Mouse (Mus musculus) embryonic fibroblast, embryonic 13.5 days (primary cell): ENCODE results near the gene Ablim2. TPM values are rescaled to one million over a fixed set of nuclear protein-coding genes. Genes with fewer than 3 reads are reported as not detected.

Source experiments
- H3K27ac ChIP-seq: 2 replicates; pipeline ENCODE4 v1.5.1; 2012; ENCODE audit warnings: low read length, control low read depth, inconsistent platforms; ENCODE audit not compliant: insufficient read depth
- H3K4me1 ChIP-seq: 2 replicates; pipeline ENCODE4 v1.6.1; 2011; ENCODE audit warnings: low read length; ENCODE audit not compliant: control insufficient read depth, insufficient read depth
- H3K4me3 ChIP-seq: 2 replicates; pipeline ENCODE4 v1.5.1; 2011; ENCODE audit warnings: mild to moderate bottlenecking, control low read depth, low read length; ENCODE audit not compliant: insufficient read depth
- CTCF ChIP-seq: IDR thresholded peaks from 2 replicates; pipeline ENCODE4 v1.5.1; 2011; ENCODE audit warnings: mild to moderate bottlenecking, control low read depth, low read length, moderate library complexity, borderline replicate concordance; ENCODE audit not compliant: insufficient read depth
- POLR2A ChIP-seq: IDR thresholded peaks from 2 replicates; pipeline ENCODE4 v1.6.1; 2011; ENCODE audit warnings: low read depth, mild to moderate bottlenecking, control low read depth, low read length, moderate library complexity
- polyA plus RNA-seq: library from polyadenylated mRNA; stranded (reverse); fragments of >200 nt; gene quantifications from 2 replicates; pipeline ENCODE4 v1.2.4, GENCODE M21; 2011; ENCODE audit warnings: low read depth; ENCODE audit not compliant: missing spikeins, insufficient read length

The Ablim2 gene
- polyA plus RNA-seq, 1 experiment, result not detected

DNA sequence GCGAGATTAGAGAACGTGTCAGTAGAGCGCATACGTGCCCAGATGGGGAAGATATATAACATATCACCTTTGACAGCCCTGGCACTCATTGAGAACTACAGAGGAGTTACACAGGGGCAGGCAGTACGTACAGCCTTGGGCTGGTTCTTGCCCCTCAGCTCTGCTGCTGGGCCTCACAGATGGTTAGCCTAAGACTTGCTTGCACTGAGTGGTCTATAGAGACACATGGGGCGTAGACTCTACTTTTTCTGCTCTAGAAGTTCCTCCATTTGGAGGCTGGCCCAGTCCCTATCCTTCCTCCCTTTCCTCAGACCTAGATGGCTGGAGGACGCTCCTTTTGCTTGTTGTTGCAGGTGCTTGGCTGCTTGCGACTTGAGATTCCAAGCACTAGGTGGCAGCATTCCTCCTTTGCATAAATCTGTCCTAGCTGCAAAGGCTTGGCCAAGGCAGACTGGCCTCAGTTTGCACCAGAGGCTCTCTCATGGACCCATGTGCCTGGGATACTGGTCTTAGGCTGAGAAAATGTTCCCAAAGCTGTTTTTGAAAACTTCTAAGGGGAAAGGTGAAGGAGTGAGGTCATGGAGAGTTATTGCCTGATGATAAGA lies 112.8 kb downstream of the Ablim2 start:
- H3K4me1 ChIP-seq, result peaks cover 4% of the 10 kb centered on the region
- H3K27ac ChIP-seq, result peak overlapping the region; percentile 26
- peak; percentile 75 for TF ChIP-seq CTCF
- no peak for TF ChIP-seq POLR2A
- H3K4me3 ChIP-seq, result no peak overlapping the region

DNA sequence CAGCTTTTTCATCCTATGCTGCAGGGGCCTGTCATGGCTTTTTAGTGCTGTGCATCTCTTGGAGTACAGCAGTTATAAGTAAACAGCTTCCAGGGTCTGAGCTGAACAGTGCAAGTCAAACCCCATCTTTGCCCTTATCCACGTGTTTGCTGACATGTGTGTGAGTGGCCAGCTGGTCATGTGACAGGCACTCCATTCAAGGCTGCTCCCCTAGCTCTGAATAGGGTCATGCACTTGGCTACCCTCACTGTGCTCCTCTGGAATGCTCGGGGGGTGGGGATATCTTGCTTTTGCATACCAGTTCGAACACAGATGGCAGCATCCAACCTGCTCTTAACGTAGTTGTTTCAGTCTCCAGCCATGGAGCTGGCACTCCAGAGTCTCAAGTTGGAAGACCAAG lies 115.7 kb downstream of the Ablim2 start:
- Histone ChIP-seq H3K27ac (no peak overlapping the region), H3K4me3 (no peak overlapping the region), H3K4me1 (peaks cover 4% of the 10 kb centered on the region)
- TF ChIP-seq POLR2A (no peak), CTCF (no peak)

DNA sequence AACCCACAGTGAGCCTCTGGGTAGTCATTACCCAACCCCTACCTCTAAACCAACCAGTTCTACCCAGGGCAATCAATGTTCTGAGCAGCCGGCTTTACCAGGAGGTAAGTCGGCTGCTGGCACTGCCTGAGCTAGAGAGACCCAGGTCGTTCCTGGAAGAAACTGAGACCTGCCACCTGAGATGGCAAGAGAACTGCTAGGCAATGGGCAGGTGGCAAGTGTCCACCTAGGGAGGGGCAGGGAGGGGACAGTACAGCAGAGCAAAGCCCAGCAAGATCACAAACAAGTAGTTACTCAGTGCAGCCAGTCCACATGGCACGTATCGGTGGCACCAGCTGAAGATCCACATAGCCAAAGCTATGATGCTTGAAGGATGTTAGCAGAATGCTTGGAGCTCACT lies 118.6 kb downstream of the Ablim2 start:
- Histone ChIP-seq H3K27ac (no peak overlapping the region), H3K4me1 (peaks cover 4% of the 10 kb centered on the region; the same call in 1 of the 2 replicates), H3K4me3 (no peak overlapping the region)
- TF ChIP-seq POLR2A (no peak), CTCF (no peak)

DNA sequence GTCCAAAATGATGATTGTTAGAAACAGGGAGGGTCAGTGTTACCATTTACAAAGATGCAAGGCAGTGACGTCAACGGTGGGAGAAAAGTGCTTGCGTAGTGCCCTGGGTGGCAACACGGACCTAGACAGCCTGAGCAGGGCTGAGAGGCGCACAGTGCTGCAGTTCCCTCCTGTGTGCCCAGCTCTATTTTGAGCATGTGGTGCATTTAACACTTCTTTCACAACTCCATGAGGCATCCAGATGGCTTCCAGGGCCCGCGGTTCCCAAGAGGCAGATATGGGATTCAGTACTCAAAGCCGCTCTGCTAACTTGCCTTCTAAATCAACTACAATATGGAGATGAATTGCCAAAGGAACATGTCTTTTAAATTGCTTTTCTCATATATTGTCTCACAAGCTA lies 121.5 kb downstream of the Ablim2 start:
- Histone ChIP-seq H3K4me3 (no peak overlapping the region), H3K27ac (no peak overlapping the region), H3K4me1 (no peaks in the 10 kb centered on the region)
- no peak for TF ChIP-seq CTCF
- TF ChIP-seq POLR2A, result no peak

DNA sequence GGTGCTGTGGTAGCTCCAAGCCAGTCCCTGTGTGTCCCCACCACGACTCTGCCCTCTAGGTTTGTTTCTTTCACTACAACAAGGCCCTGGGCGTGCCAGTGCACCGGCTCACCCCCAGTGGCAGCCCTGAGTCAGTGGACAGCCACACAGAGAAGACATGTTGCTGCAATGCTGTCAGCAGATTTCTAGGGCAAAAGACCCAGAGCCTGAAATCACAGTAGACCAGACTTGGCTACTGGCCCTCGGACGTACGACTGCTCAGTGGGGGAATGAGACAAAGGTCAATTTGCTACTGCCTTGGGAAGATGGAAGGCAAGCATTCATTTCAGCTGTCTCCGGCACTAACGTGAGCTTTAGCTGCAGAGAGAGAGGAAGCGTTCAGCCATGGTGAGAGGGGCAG lies 124.7 kb downstream of the Ablim2 start:
- Histone ChIP-seq H3K4me1 (no peaks in the 10 kb centered on the region), H3K27ac (no peak overlapping the region), H3K4me3 (no peak overlapping the region)
- no peak for TF ChIP-seq CTCF
- no peak for TF ChIP-seq POLR2A

DNA sequence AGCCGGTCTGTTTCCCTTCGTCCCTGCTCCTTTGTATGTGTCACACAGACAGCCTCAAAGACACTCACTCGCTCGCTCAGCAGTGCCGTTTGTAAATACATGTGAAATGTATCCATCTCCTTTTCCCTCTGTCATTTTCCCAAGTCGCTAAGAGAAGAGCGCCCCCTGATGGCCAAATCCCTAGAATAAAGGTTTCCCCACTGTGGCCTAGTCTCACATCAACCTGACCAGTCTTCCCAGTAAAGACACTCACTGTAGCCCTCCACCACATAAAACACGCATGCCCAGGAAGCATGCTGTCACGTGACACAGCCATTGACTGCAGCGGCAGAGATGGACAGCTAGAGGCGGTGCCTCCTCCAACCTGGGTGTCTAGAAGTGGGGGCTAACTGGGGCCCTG lies 126.6 kb downstream of the Ablim2 start:
- Histone ChIP-seq H3K4me3 (no peak overlapping the region), H3K4me1 (no peaks in the 10 kb centered on the region), H3K27ac (no peak overlapping the region)
- no peak for TF ChIP-seq POLR2A
- TF ChIP-seq CTCF, result no peak

DNA sequence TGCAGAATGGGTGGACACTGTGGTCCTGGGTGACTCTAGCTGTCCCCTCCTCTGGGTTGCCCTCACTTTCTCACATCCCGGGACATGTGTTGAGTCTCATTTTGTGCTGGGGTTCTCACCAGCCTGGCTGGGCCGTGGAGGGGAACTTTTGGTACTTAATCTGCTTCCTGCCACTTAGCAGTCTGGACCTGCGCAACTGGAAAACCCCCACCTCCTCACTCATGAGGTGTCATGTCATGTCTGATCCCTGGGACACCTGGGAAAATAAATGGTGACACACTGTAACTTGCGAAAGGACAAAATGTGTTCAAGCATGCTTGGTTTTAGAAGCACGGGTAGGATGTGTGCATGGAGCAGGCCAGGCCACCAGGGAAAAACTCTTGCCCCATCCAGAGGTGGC lies 127.0 kb downstream of the Ablim2 start:
- Histone ChIP-seq H3K27ac (no peak overlapping the region), H3K4me3 (no peak overlapping the region), H3K4me1 (no peaks in the 10 kb centered on the region)
- TF ChIP-seq POLR2A (no peak), CTCF (no peak)

DNA sequence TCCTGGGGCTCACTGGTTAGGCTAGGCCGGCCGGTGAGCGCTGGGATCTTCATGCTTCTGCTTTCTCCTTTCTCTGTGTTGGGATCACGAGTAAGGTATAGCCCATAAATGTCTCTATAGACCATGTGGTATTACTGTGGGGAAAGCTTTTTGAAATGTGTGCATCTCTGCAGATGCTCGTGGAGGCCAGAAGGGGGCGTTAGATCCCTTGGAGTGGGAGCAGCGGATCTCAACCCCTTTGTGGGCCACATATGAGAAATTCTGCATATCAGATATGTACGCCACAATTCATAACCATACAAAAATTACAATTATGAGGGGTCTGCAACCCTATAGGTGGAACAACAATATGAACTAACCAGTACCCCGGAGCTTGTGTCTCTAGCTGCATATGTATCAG lies 131.3 kb downstream of the Ablim2 start:
- H3K4me3 ChIP-seq, result no peak overlapping the region
- peak; percentile 56 for TF ChIP-seq CTCF
- no peak for TF ChIP-seq POLR2A
- H3K4me1 ChIP-seq, result 0 out of 2 replicates have a peak, but pooled peaks cover 2% of the 10 kb centered on the region
- no peak overlapping the region for H3K27ac ChIP-seq

DNA sequence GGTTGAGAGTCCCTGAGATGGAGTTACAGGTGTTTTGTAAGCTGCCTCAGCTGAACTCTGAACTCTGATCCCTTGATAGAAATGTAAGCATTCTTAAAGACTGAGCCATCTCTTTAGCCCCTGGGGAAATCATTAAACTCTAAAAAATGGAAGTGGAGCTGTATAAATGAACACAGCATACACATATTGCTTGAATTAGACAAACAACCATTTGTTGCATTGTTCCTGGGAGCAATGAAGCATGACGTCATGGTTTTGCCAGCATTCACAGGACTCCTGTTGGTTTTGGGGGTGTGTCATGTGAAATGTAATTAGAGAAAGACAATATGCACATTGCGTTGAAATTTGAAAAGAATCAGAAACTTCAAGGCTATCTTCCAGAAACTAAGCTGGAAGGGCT lies 132.0 kb downstream of the Ablim2 start:
- TF ChIP-seq CTCF, result no peak
- no peak for TF ChIP-seq POLR2A
- H3K4me1 ChIP-seq, result 0 out of 2 replicates have a peak, but pooled peaks cover 2% of the 10 kb centered on the region
- no peak overlapping the region for H3K4me3 ChIP-seq
- H3K27ac ChIP-seq, result no peak overlapping the region

DNA sequence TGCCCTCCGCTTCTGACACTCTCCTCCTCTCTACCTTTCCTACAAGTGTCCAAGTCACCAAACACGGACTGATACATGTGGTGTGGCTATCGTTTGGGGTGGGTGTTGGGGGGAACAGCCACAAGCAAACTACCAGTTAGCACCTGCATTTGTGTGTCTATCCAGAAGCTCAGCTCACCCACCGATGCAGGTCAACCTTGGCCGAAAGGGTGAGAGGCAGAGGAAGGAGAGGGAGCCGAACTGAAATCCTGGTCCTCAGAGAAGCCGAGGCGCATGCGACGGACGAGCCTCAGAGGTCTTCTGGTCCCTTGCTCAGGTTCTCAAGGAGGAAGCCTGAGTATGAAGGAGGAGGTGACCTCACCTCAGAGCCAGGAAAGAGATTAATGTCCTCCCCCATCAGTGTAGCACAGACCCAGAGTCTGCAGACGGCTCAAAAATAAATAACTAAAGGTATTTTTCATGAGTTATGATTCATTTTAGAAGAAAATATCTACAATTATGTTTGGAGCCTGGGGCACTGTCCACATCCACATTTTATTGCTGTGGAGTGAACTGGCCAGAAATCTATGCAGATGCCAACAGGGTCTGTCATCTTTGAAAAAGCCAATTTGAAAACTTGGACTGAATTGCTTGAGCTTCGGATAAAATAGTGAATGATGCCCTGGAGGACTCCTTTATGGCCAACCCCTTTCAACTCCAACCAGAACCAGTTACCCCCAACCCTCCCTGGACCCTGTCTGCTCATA lies 133.5 kb downstream of the Ablim2 start:
- H3K4me3 ChIP-seq, result no peak overlapping the region
- no peak for TF ChIP-seq POLR2A
- TF ChIP-seq CTCF, result no peak
- 0 out of 2 replicates have a peak, but pooled peaks cover 2% of the 10 kb centered on the region for H3K4me1 ChIP-seq
- no peak overlapping the region for H3K27ac ChIP-seq

DNA sequence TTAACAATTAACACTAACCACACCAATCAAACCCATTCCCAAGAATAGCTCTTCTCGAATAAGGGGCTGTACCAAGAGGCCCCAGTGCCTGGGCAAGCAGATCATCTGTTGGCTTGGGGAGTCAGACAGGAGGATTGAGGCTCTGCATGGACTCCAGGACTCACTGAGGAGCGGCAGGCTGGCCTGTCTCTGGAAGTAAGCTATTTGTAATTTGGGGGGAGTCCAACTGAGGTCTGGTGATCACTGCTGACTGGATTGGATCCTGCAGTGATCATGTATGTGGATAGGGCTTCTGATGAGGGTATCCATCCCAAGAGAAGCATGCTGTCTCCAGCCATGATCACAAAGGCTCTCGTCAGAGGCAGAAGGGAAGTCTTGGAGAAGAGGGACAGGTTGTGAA lies 134.7 kb downstream of the Ablim2 start:
- Histone ChIP-seq H3K4me3 (no peak overlapping the region), H3K4me1 (peaks cover 11% of the 10 kb centered on the region), H3K27ac (no peak overlapping the region)
- TF ChIP-seq POLR2A (no peak), CTCF (no peak)
